Mouse (Mus musculus) myocyte (in vitro differentiated cells): Measurements from ENCODE around the gene Trp53rka.

Experiments
- CEBPB ChIP-seq: IDR thresholded peaks from 2 replicates; pipeline ENCODE4 v1.6.1; 2011; ENCODE audit warnings: mild to moderate bottlenecking, moderate library complexity; ENCODE audit not compliant: poor library complexity, insufficient read depth, severe bottlenecking
- MAX ChIP-seq: IDR thresholded peaks from one replicate; pipeline ENCODE4 v1.6.1; 2011; ENCODE audit warnings: low read depth, mild to moderate bottlenecking, control low read depth
- MYOD1 ChIP-seq, 3 experiments: IDR thresholded peaks; one replicate each; pipeline ENCODE4 v1.6.1; 2011; ENCODE audit warnings: control low read depth in 2 of 3, low read depth in 2 of 3, mild to moderate bottlenecking in 2 of 3, moderate library complexity in 1 of 3; ENCODE audit not compliant: insufficient read length in 2 of 3, control insufficient read depth in 1 of 3
- MYOG ChIP-seq, 3 experiments: IDR thresholded peaks; one replicate each; pipeline ENCODE4 v1.6.1; 2011; ENCODE audit warnings: control low read depth in 2 of 3, low read depth in 2 of 3, mild to moderate bottlenecking in 2 of 3; ENCODE audit not compliant: insufficient read length in 2 of 3, control insufficient read depth in 1 of 3, insufficient read depth in 1 of 3
- POLR2A ChIP-seq: IDR thresholded peaks from one replicate; pipeline ENCODE4 v1.6.1; 2011; ENCODE audit warnings: low read depth, mild to moderate bottlenecking, control low read depth, moderate library complexity; ENCODE audit not compliant: insufficient read length
- POLR2AphosphoS2 ChIP-seq: IDR thresholded peaks from one replicate; pipeline ENCODE4 v1.6.1; 2011; ENCODE audit warnings: low read depth, control low read depth; ENCODE audit not compliant: insufficient read length

DNA sequence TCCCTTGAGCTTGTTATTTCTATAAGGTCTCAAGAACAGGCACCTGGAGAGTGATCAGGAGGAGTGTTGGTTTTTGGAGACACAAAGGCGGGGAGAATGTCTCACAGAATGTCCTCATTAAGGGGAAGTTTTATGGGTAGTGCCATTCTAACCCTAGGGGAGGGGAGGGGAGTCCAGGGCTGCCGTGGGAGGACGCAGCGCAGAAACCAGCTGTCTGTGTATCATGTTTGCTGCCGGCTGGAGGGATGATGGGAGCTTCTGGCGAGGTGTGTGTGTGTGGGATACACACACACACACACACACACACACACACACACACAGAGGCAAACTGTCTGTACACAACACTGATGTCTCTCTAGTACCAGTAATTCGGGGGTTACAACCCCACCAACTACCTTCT is 19.3 kb upstream of the Trp53rka start:
- no peak for TF ChIP-seq MAX
- no peak for TF ChIP-seq POLR2A
- no peak for TF ChIP-seq CEBPB
- peak in 1 of 3 experiments; percentile 24 for TF ChIP-seq MYOG (IDR thresholded peaks at IDR 0.05; ENCODE audit: control insufficient read depth in 1 of 3, insufficient read depth in 1 of 3, insufficient read length in 2 of 3, low read depth in 2 of 3)
- peak in 1 of 3 experiments; percentile 36 for TF ChIP-seq MYOD1 (IDR thresholded peaks at IDR 0.05; ENCODE audit: control insufficient read depth in 1 of 3, insufficient read length in 2 of 3, low read depth in 2 of 3)
- TF ChIP-seq POLR2AphosphoS2 = no peak
